Mouse (Mus musculus) gastrocnemius, adult 18-20 months (tissue): ENCODE results near the gene Cryab. TPM values are rescaled to one million over a fixed set of nuclear protein-coding genes. Genes with fewer than 3 reads are reported as not detected.

ENCODE experiments used
- DNase-seq: peaks from one replicate; pipeline ENCODE4 v3.0.0; 2021; ENCODE audit warnings: low spot score
- total RNA-seq, 2 experiments: library from RNA; stranded (reverse); gene quantifications; 2 replicates each; pipeline ENCODE4 v1.2.3; 2021

Gene Cryab
- total RNA-seq, 2 experiments from 2014 or later: 1,743 to 2,314 TPM

GRCm38 (mm10) chr9:50776162-50776760 lies 25.1 kb downstream of the Cryab start:
- no peak for DNase-seq

- no peak for DNase-seq
Observed at GRCm38 (mm10) chr9:50782155-50782554, 31.0 kb downstream of the Cryab start.

GRCm38 (mm10) chr9:50795266-50795665 lies 44.1 kb downstream of the Cryab start:
- no peak for DNase-seq

- DNase-seq: no peak
Observed at GRCm38 (mm10) chr9:50796776-50797175, 45.7 kb downstream of the Cryab start.

GRCm38 (mm10) chr9:50797641-50798040 lies 46.5 kb downstream of the Cryab start:
- no peak for DNase-seq

GRCm38 (mm10) chr9:50798368-50798767 lies 47.2 kb downstream of the Cryab start:
- no peak for DNase-seq

GRCm38 (mm10) chr9:50800985-50801384 lies 49.9 kb downstream of the Cryab start:
- peak; percentile 67 for DNase-seq

- DNase-seq: no peak
Observed at GRCm38 (mm10) chr9:50803055-50803671, 52.0 kb downstream of the Cryab start.

Other genes starting within 250 kb of the Cryab start
- 10 to 100 TPM; 11.0 to 12.2 TPM for gene Pts, start 222.6 kb upstream of the Cryab start, total RNA-seq
- gene Il18, start 196.5 kb upstream of the Cryab start, total RNA-seq: 1 to 10 TPM; 1.0 to 2.0 TPM
- under 1 TPM; 0.27 to 0.55 TPM for gene Bco2, start 196.1 kb upstream of the Cryab start, total RNA-seq
- not detected for gene Tex12, start 190.0 kb upstream of the Cryab start, total RNA-seq
- 100 to 1,000 TPM; 300 to 329 TPM for gene Sdhd, start 147.5 kb upstream of the Cryab start, total RNA-seq
- gene Timm8b, start 147.4 kb upstream of the Cryab start, total RNA-seq: 100 to 1,000 TPM; 223 to 226 TPM
- under 1 TPM; 0.18 to 0.38 TPM for gene Pih1d2, start 134.0 kb upstream of the Cryab start, total RNA-seq
- 10 to 100 TPM; 11.1 to 11.6 TPM for gene Nkapd1, start 133.9 kb upstream of the Cryab start, total RNA-seq
- gene Dlat, start 91.5 kb upstream of the Cryab start, total RNA-seq: 100 to 1,000 TPM; 175 to 192 TPM
- 1 to 10 TPM; 2.1 to 4.7 TPM for gene Dixdc1, start 11.8 kb upstream of the Cryab start, total RNA-seq
- 1 to 10 TPM; 4.5 to 5.6 TPM for gene 2310030G06Rik, start 4.8 kb upstream of the Cryab start, total RNA-seq
- gene Hspb2, start 1.0 kb downstream of the Cryab start, total RNA-seq: 100 to 1,000 TPM; 120 to 134 TPM
- gene Fdxacb1, start 16.9 kb downstream of the Cryab start, total RNA-seq: 1 to 10 TPM; 4.2 to 4.4 TPM
- 10 to 100 TPM; 10.3 to 10.8 TPM for gene Alg9, start 23.7 kb downstream of the Cryab start, total RNA-seq
- 10 to 100 TPM; 13.7 to 18.9 TPM for gene 1110032A03Rik, start 24.2 kb downstream of the Cryab start, total RNA-seq
- gene Ppp2r1b, start 94.0 kb downstream of the Cryab start, total RNA-seq: 1 to 10 TPM; 4.3 to 5.4 TPM